Mouse (Mus musculus) liver, embryonic 16.5 days (tissue): ENCODE data around the gene Olfr49. TPM values are rescaled to one million over a fixed set of nuclear protein-coding genes. Genes with fewer than 3 reads are reported as not detected.

Experiments
- ATAC-seq: fragments of 200-750 bp; cut with Nextera tagmentation; 2 replicates; pipeline ENCODE4 v1.8.0; 2017; ENCODE audit warnings: low read depth, mild to moderate bottlenecking, moderate number of reproducible peaks, moderate library complexity
- H3K27ac ChIP-seq: fragments of 300-500 bp; sonication (generic); 2 replicates; pipeline ENCODE4 v1.5.1; 2014; ENCODE audit warnings: mild to moderate bottlenecking, low read length
- H3K27me3 ChIP-seq: fragments of 300-500 bp; sonication (generic); 2 replicates; pipeline ENCODE4 v1.6.1; 2014; ENCODE audit warnings: low read depth, low read length, mixed read lengths; ENCODE audit not compliant: control insufficient read depth, insufficient read depth
- H3K36me3 ChIP-seq: fragments of 300-500 bp; sonication (generic); 2 replicates; pipeline ENCODE4 v1.6.1; 2014; ENCODE audit warnings: mild to moderate bottlenecking; ENCODE audit not compliant: control insufficient read depth, insufficient read depth
- H3K4me1 ChIP-seq: fragments of 300-500 bp; sonication (generic); 2 replicates; pipeline ENCODE4 v1.6.1; 2014; ENCODE audit warnings: low read depth, low read length, mixed read lengths; ENCODE audit not compliant: control insufficient read depth
- H3K4me2 ChIP-seq: fragments of 300-500 bp; sonication (generic); 2 replicates; pipeline ENCODE4 v1.6.1; 2014; ENCODE audit warnings: low read depth, low read length, mixed read lengths
- H3K4me3 ChIP-seq: fragments of 300-500 bp; sonication (generic); 2 replicates; pipeline ENCODE4 v1.5.1; 2014; ENCODE audit warnings: low read depth, mild to moderate bottlenecking, low read length
- H3K9ac ChIP-seq: fragments of 300-500 bp; sonication (generic); 2 replicates; pipeline ENCODE4 v1.6.1; 2014; ENCODE audit warnings: low read depth, low read length
- H3K9me3 ChIP-seq: fragments of 300-500 bp; sonication (generic); replicated peaks from 2 replicates; pipeline ENCODE4 v1.6.1; 2016; ENCODE audit warnings: low read length; ENCODE audit not compliant: control insufficient read depth
- WGBS: fragments of 180-500 bp; shearing (Covaris S2); extraction: QIAGEN DNeasy Blood & Tissue Kit; methylation state at CpG from one replicate; pipeline ENCODE4 v1.1.7; 2014; ENCODE audit not compliant: insufficient replicate concordance; 5-methylcytosine and 5-hydroxymethylcytosine counted together
- polyA plus RNA-seq: library from polyadenylated mRNA; unstranded; fragments of >200 nt; fragmentation: Nextera tagmentation; extraction: Ambion mirVana; gene quantifications from 2 replicates; pipeline ENCODE4 v1.2.1, GENCODE M21; 2015

Gene Olfr49
- polyA plus RNA-seq: not detected in 2 replicates

DNA sequence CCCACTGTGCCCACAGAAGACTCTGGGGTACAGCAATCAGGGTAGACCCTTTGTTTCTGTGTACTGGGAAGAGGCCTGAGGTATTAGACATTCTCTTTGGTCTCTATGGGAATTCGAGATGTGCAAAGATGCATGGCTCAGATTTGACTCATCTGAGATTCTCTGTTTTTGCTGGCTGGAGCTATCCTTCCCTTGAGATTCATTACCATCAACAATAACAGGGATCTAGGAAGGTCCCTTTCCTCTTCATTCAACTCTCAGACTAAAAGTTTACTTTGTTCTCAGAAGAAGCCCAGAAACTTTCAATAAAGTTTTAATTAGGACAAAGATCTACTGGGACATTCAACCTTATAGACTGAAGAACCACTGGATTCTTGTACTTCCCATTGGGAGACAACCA, at the start of gene Olfr49:
Gene Olfr49, minus strand, starts transcription at position 101 of the 400 bp plus-strand sequence.
- 43% methylated on average over 1 of the region's 1 CpGs for WGBS

DNA sequence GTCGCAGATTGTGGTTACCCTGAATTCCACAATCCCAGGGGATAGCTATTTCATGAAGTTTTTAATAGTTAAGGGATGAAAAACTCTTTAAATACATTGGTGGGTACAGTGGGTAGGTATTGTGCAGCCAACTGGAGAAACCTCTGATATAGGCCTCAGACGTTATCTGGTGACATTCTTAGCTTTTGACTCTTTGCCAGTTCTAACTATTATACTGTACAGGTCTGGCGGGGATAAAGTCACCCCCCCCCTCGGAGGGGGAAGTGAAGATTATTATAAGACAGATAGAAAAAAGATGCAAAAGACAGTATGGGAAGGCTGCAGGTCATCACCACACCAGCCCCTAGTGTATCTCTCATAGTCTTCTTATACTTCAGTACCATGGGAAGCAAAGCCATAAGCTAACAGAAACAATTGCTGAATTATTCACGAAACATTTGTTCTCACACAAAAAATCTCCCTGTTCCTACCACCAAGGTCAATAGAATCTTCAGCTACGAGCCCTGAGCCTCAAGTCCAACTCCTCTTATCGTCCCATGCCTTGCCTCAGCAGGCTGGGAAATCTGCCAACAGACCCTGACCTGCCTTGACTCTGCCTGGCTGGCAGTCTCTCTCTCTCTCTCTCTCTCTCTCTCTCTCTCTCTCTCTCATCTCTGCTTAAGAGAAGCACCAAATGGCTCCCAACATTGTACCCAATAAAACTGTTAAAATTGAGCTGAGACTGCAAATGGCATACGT, 48.9 kb upstream of the Olfr49 start:
- ATAC-seq: no peak
- WGBS: 43% methylated on average over 8 of the region's 8 CpGs
- H3K27ac ChIP-seq: no peak overlapping the region
- H3K4me1 ChIP-seq: no peaks in the 10 kb centered on the region
- H3K36me3 ChIP-seq: no peaks in the 10 kb centered on the region
- H3K9ac ChIP-seq: no peak overlapping the region
- no peaks in the 10 kb centered on the region for H3K9me3 ChIP-seq
- no peak overlapping the region for H3K4me2 ChIP-seq
- no peak overlapping the region for H3K4me3 ChIP-seq
- H3K27me3 ChIP-seq: no peaks in the 10 kb centered on the region

More for the DNA sequence above, at the start of gene Olfr49:
- Histone ChIP-seq H3K4me2 (no peak within 1 kb of the TSS), H3K9ac (no peak within 1 kb of the TSS), H3K27me3 (no peaks in the 10 kb centered on the region), H3K4me3 (no peak within 1 kb of the TSS), H3K36me3 (no peaks in the 10 kb centered on the region), H3K9me3 (no peaks in the 10 kb centered on the region), H3K27ac (no peak within 1 kb of the TSS), H3K4me1 (no peaks in the 10 kb centered on the region)
- no peak for ATAC-seq

DNA sequence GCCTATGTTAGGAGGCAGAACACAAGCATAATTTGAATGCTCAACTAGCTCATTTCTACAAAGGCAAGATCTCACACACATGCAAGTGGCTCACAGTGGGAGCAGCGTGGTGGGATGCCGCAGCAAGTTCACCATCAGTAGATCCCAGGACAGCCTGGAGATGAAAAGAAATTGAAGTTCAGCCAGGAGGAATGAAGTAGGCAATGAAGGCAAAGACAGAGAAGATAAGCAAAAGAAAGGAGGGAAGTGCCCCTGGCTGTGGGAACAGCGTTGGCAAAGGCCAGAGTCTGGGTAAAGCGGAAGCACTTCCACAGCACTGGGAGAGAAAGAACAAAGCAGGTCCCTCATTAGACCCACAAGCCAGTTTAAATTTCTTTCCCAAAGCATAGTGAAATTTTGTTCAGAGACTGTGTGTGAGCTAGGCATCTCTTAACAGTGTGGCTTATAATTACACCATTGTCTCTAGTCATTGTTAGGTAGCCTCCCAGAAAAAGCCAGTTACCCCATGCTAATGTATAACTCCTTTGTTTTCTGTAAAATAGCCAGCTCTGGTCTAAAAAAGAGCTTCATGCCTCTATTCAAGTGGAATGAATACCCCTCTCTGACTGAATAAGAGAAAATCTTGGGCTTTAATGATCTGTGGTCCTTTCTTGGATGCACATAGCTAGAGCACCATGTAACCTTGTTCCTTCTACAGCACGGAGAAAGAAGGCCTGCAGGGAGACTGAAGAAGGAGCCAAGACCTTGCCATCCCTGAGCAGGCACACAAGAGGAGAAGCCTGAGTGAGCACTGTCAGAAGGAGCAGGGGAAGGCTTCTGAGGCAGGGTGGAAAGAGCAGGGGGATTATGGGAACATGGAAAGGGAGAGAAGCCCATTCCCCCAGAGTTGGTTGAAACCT, 47.7 kb upstream of the Olfr49 start:
- Histone ChIP-seq H3K9ac (no peak overlapping the region), H3K36me3 (no peaks in the 10 kb centered on the region), H3K27ac (no peak overlapping the region), H3K4me3 (no peak overlapping the region), H3K4me1 (no peaks in the 10 kb centered on the region), H3K9me3 (no peaks in the 10 kb centered on the region), H3K4me2 (no peak overlapping the region), H3K27me3 (no peaks in the 10 kb centered on the region)
- ATAC-seq: no peak
- 68% methylated on average over 5 of the region's 5 CpGs for WGBS

DNA sequence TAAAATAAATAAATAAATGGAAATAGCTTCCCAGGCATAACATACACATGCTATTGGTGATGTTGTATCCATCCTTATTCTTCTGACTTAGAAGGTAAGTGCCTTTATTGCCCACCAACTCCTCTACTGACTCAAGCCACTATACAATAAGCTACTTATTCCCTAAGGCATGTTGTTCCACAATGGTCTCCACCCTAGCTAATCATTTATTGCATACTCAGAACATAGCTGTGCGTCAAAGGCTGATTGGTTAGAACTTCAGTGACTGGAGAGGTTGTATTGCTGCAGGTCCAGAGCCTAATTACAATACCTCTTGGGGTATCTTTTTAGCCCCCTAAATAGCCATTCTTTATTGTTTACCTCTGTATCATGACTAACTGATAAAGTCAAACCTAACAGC, 46.4 kb upstream of the Olfr49 start:
- Histone ChIP-seq H3K4me1 (no peaks in the 10 kb centered on the region), H3K9ac (no peak overlapping the region), H3K27ac (no peak overlapping the region), H3K27me3 (no peaks in the 10 kb centered on the region), H3K4me2 (no peak overlapping the region), H3K9me3 (no peaks in the 10 kb centered on the region), H3K4me3 (no peak overlapping the region), H3K36me3 (no peaks in the 10 kb centered on the region)
- no peak for ATAC-seq
- 69% methylated on average over 1 of the region's 1 CpGs for WGBS

DNA sequence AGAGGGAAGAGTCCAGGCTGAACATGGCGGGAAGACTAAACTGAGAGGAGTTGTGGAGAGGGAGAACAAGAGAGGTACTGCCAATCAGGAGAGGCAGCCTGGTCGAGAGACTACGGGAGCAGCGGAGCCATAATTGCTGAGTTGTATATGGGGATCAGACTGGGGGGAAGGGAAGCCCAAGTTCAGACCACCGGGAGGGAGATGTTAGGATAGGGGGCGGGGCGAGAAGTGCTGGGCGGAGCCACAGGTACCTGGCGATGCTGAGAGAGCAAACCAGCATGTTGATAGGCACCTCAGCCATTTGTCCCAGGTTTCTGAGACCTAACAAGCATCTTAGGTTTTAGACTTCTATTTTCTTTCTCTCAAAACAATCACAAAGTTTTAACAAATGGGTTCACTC, 44.5 kb upstream of the Olfr49 start:
- Histone ChIP-seq H3K4me2 (no peak overlapping the region), H3K9me3 (no peaks in the 10 kb centered on the region), H3K27ac (no peak overlapping the region), H3K36me3 (no peaks in the 10 kb centered on the region), H3K27me3 (no peaks in the 10 kb centered on the region), H3K4me1 (no peaks in the 10 kb centered on the region), H3K9ac (no peak overlapping the region), H3K4me3 (no peak overlapping the region)
- no peak for ATAC-seq
- 52% methylated on average over 9 of the region's 9 CpGs for WGBS

DNA sequence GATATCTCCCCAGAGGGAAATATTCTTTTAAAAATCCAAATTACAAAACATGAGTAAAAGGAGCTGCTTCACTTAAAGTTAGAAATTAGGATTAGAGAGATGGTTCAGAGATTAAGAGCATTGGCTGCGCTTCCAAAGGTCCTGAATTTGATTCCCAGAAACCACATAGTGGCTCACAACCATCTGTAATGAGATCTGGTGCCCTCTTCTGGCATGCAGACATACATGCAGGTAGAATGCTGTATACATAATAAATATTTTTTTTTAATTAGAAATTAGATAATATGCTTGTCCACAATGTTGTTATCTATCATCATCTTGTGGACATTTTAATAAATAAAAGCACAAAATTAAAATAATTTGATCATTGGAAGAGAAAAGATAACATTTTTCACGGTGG, 43.8 kb upstream of the Olfr49 start:
- Histone ChIP-seq H3K4me1 (no peaks in the 10 kb centered on the region), H3K4me3 (no peak overlapping the region), H3K27me3 (no peaks in the 10 kb centered on the region), H3K9me3 (no peaks in the 10 kb centered on the region), H3K9ac (no peak overlapping the region), H3K4me2 (no peak overlapping the region), H3K27ac (no peak overlapping the region), H3K36me3 (no peaks in the 10 kb centered on the region)
- WGBS: 44% methylated on average over 2 of the region's 2 CpGs
- no peak for ATAC-seq

DNA sequence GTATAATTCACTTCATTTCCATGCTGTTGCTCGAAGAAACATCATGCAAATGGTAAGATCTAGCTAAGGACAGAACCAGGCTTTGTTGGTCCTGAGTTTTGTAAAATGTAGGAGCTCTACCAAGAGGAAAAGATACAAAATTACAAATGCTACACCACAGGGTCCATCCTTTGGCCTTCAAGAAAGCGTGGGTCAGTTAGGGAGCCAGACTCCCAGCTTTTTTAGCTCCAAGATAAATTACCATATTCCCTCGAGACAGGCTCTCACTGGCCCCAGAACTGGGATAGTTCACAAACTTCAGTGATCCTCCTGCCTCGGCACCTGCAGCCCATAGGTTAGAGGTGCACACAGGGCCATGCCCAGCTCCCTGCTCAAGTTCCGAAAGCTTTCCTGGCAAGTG, 39.7 kb upstream of the Olfr49 start:
- no peak for ATAC-seq
- Histone ChIP-seq H3K36me3 (no peaks in the 10 kb centered on the region), H3K4me3 (no peak overlapping the region), H3K27ac (no peak overlapping the region), H3K4me2 (no peak overlapping the region), H3K9me3 (no peaks in the 10 kb centered on the region), H3K9ac (no peak overlapping the region), H3K27me3 (no peaks in the 10 kb centered on the region), H3K4me1 (no peaks in the 10 kb centered on the region)
- 53% methylated on average over 5 of the region's 5 CpGs for WGBS

DNA sequence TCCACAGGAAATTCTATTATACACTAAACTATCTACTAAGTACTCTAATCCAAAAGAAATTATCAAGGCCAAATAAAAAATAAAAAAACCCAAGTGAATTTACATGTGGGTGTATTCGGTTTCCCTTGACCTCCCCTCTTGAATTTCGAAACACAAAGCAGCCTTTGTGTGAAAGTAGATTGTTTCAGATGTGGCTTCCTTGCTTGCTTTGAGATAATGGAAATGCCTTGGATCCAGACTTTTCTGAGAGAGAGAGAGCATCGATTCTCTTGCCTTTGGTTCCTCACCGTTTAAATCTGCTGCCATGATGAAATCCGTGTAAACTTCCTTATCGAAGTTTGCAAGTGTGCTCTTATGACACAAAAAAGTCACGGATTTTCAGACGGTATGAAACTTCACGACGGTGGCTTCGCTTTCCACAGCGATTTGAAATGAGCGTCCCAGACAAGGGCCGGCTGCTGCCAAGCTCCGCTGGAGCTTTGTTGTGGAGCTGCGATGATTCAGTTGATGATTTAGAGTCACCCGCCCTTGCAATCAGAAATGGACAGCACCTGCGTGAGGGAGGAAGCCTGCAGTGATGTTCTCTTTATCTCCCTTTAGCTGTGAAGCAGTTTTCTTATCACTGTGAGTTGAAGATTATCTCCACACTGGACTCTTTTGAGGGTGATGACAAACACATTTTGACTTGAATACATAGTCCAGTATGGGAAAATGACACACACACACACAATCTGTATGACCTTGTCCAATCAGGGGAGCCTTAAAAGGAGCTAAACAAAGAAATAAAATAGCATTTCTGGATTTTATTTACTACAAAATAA, 37.0 kb upstream of the Olfr49 start:
- 64% methylated on average over 18 of the region's 18 CpGs for WGBS
- Histone ChIP-seq H3K9ac (no peak overlapping the region), H3K4me2 (no peak overlapping the region), H3K36me3 (no peaks in the 10 kb centered on the region), H3K4me3 (no peak overlapping the region), H3K4me1 (no peaks in the 10 kb centered on the region), H3K27me3 (no peaks in the 10 kb centered on the region), H3K9me3 (no peaks in the 10 kb centered on the region), H3K27ac (no peak overlapping the region)
- no peak for ATAC-seq
